Mouse (Mus musculus): Measurements from ENCODE around the gene Erich4. TPM values are rescaled to one million over a fixed set of nuclear protein-coding genes. Genes with fewer than 3 reads are reported as not detected.

The Erich4 gene
- polyA plus RNA-seq, 1 experiment = not detected

DNA sequence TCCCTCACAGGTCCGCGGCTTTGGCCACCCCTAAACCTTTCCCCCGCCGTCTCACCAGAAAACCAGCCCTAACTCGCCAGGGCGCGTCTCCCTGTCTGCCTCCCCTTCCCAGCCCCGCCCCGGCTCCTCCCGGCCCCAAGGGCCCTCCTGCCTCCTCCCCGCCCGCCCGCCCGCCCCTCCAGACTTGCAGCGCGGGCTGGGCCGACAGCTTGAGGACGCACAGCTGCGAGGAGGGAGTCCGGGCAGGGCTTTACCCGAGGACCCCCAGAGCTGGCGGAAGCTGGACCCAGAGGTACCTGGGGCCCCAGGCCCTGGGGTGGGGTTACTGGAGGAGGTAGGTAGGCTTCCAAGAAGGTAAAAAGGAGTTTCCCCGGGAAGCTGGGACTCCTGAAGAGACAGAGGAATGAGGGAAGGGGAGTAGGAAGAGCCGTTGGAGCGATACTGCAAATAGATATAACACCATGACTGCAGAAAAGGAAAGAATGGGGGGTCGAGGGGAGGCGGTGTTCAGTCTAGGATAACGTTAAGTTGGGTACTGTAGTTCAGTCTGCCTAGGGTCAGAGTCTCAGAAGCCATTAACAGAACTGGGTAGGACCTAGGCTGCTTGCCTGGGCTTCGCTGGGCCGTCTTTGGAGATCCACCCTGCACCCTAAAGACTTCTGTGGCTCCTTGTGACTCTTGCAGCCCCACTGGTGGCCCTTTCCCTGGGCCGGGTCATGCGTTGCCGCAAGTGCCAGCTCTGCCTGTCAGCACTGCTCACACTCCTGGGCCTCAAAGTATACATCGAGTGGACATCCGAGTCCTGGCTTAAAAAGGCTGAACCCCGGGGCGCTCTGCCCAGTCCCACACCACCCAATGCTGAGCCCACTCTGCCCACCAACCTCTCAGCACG is 12.0 kb upstream of the Erich4 start:
- no peak for TF ChIP-seq GATA1 (IDR thresholded peaks at IDR 0.05; ENCODE audit: low read length)

GRCm38 (mm10) chr7:25626509-25627430 is 11.1 kb upstream of the Erich4 start, which contains the start of gene B3gnt8:
B3gnt8 (plus strand) TSS chr7:25626654.
- TF ChIP-seq GATA1 (IDR thresholded peaks at IDR 0.05; ENCODE audit: low read length) = no peak

GRCm38 (mm10) chr7:25625594-25626250 is 10.0 kb upstream of the Erich4 start:
- TF ChIP-seq GATA1 (IDR thresholded peaks at IDR 0.05; ENCODE audit: low read length) = no peak

DNA sequence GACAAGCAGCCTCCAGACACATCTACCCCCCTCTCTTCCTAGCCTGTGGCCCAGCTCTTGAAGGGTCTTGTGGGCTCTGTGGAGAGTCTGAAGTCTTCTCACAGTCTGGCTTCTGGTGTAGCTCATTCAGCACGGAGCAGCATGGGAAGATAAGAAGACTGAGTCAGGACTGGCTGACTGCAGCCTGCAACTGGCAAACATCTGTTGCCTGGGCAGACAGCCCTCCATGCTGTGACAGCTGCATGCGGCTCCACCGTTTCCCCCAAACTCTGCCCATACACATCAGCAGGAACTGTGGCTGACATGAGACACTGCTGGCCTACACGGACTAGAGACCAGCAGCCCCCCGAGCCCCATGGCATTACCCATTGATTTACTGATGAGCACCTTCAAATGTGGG is 9.2 kb upstream of the Erich4 start:
- TF ChIP-seq GATA1 (IDR thresholded peaks at IDR 0.05; ENCODE audit: low read length) = no peak

GRCm38 (mm10) chr7:25623857-25624370 is 8.2 kb upstream of the Erich4 start:
- TF ChIP-seq GATA1 (IDR thresholded peaks at IDR 0.05; ENCODE audit: low read length) = no peak

GRCm38 (mm10) chr7:25620751-25621150 is 5.1 kb upstream of the Erich4 start:
- TF ChIP-seq GATA1 (IDR thresholded peaks at IDR 0.05; ENCODE audit: low read length) = no peak

DNA sequence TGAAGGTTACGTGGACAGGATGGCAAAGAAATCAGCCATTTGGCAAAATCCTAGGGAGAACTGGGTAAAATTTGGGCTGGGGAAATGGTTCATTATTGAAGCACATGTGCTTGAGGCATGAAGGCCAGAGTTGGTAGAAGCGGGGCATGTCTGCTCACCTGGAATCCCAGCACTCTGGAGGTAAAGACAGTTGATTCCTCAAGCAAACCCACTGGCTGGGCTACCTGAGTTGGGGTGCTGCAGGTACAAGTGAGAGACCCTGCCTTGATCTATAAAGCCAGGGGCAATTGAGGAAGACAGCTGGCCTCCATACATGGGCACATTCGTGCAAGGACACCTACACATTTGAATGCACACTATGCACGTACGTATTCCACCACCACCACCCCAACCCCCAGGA is 4.4 kb upstream of the Erich4 start:
- no peak for TF ChIP-seq GATA1 (IDR thresholded peaks at IDR 0.05; ENCODE audit: low read length)

- TF ChIP-seq GATA1 (IDR thresholded peaks at IDR 0.05; ENCODE audit: low read length) = no peak
These were observed 4.0 kb upstream of the Erich4 start for GRCm38 (mm10) chr7:25619722-25619991.

DNA sequence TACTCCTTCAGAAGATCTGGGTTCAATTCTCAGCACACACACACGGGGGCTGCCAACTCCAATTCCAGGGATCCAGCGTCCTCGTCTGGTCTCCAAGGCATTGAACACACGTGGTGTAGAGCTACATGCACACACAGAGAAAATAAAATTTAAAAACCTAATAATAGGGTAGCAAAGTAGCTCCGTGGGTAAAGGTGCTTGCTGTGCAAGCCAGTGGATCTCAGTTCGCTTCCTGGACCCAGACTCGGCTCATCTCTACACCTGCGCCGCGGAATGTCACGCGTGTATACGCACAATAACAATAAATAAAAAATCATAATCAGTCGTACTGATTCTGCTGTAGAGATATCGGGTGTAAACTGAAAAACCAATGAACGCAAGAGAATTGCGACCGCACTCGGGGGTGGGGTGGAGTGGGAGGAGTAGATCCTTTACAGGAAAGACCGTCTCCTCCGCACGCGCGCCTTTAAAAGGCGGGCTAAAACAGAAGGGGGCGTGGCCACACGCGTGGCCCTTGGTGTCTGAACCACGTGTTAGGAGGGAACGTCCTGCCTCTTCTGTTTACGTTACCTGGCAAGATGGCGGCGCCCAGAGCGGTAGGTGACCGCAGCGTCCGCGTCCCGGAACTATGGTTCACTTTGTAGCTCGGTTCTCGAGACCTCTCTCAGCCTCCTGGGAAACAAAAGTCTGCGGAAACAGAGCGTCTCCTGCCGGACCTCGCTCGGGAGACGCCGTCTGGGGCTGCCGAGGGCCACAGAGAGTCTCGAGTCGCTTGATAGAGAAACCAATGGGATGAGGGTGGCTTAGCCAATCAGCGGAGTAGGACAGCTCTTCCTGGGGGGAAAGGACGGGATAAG is 3.4 kb upstream of the Erich4 start, which contains the start of gene Dmac2:
Gene Dmac2 (plus strand): TSS at position 550 of the 857 bp plus-strand sequence.
- TF ChIP-seq GATA1 (IDR thresholded peaks at IDR 0.05; ENCODE audit: low read length) = no peak

DNA sequence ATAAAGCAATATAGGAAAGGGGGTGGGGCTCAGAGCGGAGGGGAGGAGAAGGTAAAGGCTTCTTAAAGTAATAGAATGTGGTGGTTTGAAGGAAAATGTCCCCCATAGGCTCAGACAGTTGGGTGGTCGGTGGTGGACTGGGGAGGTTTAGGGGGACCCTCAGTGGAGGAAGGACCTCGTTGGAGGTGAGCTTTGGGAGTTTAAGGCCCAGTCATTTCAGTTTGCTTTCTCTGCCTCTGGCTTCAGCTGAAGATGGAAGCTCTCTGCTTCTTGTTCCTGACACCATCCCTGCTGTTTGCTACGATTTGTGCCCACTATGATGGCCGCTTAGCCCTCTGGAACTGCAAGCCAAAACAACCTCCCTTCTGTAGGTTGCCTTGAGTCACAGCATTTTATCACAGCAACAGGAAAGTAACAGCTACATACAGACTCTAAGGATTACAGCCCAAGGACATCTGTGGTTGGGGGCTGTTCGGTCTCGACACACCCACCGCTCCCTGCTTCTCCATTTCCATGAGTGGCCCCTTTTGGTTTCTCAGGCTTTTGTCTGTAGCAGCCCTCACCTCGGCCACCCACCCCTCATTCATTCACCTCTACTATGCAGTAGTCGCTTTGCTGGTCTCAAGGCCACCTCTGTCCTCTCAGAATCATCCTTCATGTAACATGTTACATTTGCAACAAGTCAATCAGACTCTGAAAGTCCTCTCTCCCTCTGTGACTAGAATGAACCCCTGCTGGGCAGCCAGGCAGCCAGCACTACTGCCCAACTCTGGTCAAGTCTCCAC is 1.9 kb upstream of the Erich4 start:
- TF ChIP-seq GATA1 (IDR thresholded peaks at IDR 0.05; ENCODE audit: low read length) = no peak

DNA sequence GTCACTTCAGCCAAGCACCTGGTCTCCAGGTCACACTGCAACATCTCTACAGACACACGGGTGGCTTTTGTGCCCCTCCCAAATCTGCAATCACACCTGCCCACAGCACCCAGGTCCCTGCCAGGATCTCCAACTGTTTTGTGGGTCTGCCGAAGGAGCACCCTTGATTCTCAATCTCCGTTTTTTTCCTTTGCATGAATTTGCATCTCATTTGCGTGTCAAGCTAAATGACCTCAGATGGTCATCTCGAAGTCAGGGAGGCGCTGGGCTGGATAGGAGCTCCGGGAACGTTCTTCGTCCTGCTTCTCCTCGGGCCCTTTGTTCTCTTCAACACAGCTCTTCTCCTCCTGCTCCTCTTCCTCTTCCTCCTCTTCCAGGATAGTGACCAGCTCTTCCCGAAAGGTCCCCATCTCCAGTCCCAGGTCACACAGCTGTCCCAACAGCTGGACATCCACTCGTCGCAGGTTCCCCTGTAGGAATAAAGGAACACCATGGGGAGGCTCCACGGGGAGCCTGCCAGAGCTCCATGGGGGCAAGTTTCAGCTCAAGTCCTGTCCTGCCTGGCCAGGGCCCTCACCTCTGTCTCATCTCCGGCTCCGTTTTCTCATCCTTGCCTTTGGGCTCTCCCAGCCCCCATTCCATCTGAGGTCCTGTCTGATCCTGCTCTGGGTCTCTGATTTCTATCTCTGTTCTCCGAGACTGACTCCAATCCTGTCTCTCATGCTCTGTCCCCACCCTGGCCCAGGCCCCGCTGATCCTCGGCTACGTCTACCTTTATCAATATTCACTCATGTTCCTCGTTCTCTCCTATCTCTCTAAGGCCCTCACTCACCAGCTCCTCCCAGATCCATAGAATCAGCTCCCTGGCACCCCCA is 624 bp downstream of the Erich4 start:
- TF ChIP-seq GATA1 (IDR thresholded peaks at IDR 0.05; ENCODE audit: low read length) = no peak

- TF ChIP-seq GATA1 (IDR thresholded peaks at IDR 0.05; ENCODE audit: low read length) = no peak
These were observed 1.6 kb downstream of the Erich4 start for GRCm38 (mm10) chr7:25614086-25614485.

- TF ChIP-seq GATA1 (IDR thresholded peaks at IDR 0.05; ENCODE audit: low read length) = no peak
These were observed 4.2 kb downstream of the Erich4 start for GRCm38 (mm10) chr7:25611501-25611900.
